In the genomic region with DNA sequence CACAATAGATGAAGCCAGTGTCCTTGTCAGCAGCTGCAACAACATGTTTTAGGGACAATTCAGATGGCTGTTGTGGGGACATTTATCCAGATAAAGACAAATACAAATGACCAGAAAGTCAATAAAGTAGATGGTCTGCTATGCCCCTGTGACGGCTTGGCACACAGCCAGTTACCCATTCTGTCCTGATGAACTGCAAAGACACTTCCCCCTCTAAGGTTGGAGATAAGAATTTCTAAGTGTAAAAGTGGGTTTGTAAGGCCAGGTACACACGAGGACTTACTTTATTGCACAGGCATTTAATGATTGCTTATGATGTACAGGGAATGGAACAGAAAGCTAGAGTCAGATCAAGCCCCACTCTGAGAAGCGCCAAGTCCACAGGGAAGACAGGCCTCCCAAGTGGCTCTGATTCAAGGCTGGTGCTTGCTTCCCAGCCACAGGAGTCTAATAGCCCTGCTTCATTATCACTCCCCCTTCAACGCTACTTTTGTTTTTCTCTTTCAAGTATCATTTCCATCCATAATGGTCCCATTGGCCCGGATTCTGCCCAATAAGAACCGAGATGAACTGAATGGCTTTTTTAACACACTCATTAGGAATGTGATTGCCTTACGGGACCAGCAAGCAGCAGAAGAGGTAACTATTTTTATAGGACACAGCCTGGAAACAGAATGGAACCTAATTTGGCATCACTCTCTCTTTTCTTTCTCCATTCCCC, we compare ENCODE assay signal across 25 mouse cellular contexts.
DNase-seq lines count a peak whose midpoint lies in the region; ATAC-seq and TF ChIP-seq lines count a peak whose summit lies in the region.
"Had no signal": no experiment of that assay in that cellular context is flagged by ENCODE, and none has a peak within 500 bp of the region (broad histone marks: within the 10 kb centered on the region; RNA-seq: fewer than 3 reads in every experiment).

No protein-coding gene starts in this region.

- H3K4me2 ChIP-seq in forebrain, embryonic 13.5 days: no peak overlapping the region
- H3K4me2 ChIP-seq in hindbrain, embryonic 16.5 days (ENCODE audit: low read length): no peak overlapping the region
- H3K4me2 ChIP-seq in stomach, embryonic 15.5 days: no peak overlapping the region
- H3K4me2 ChIP-seq in stomach, postnatal 0 days (replicated peaks; ENCODE audit: low read depth): no peak overlapping the region
- H3K4me2 ChIP-seq: forebrain, embryonic 15.5 days; heart, embryonic 12.5 days; limb, embryonic 12.5 days; liver, embryonic 15.5 days had no signal

- no peaks in the 10 kb centered on the region for H3K36me3 ChIP-seq in forebrain, embryonic 13.5 days (ENCODE audit: poor library complexity, severe bottlenecking)
- no peaks in the 10 kb centered on the region for H3K36me3 ChIP-seq in forebrain, embryonic 10.5 days (replicated peaks)
- no peaks in the 10 kb centered on the region for H3K36me3 ChIP-seq in hindbrain, embryonic 16.5 days (ENCODE audit: control insufficient read depth, insufficient read depth, low read length)
- no peaks in the 10 kb centered on the region for H3K36me3 ChIP-seq in hindbrain, embryonic 10.5 days
- no peaks in the 10 kb centered on the region for H3K36me3 ChIP-seq in stomach, embryonic 15.5 days
- H3K36me3 ChIP-seq in stomach, postnatal 0 days (ENCODE audit: control insufficient read depth, insufficient read depth, low read length): no peaks in the 10 kb centered on the region
- H3K36me3 ChIP-seq: forebrain, embryonic 15.5 days; heart, embryonic 12.5 days; limb, embryonic 12.5 days; liver, embryonic 15.5 days had no signal

- no peak overlapping the region for H3K9ac ChIP-seq in forebrain, embryonic 13.5 days
- H3K9ac ChIP-seq in hindbrain, embryonic 16.5 days (ENCODE audit: low read depth, low read length): no peak overlapping the region
- no peak overlapping the region for H3K9ac ChIP-seq in stomach, embryonic 15.5 days
- H3K9ac ChIP-seq in stomach, postnatal 0 days (ENCODE audit: low read length): no peak overlapping the region
- H3K9ac ChIP-seq: forebrain, embryonic 15.5 days; heart, embryonic 12.5 days; limb, embryonic 12.5 days; liver, embryonic 15.5 days had no signal

- 43% methylated on average over 7 of the region's 7 CpGs for WGBS in forebrain, embryonic 13.5 days
- 86% methylated on average over 7 of the region's 7 CpGs for WGBS in forebrain, embryonic 10.5 days
- WGBS in hindbrain, embryonic 16.5 days: 70% methylated on average over 7 of the region's 7 CpGs
- 89% methylated on average over 7 of the region's 7 CpGs for WGBS in hindbrain, embryonic 10.5 days
- 75% methylated on average over 7 of the region's 7 CpGs for WGBS in stomach, embryonic 15.5 days
- WGBS in stomach, postnatal 0 days: 74% methylated on average over 7 of the region's 7 CpGs

- H3K27ac ChIP-seq in forebrain, embryonic 13.5 days: no peak overlapping the region
- no peak overlapping the region for H3K27ac ChIP-seq in forebrain, embryonic 10.5 days
- H3K27ac ChIP-seq in hindbrain, embryonic 16.5 days (ENCODE audit: low read depth, low read length): no peak overlapping the region
- no peak overlapping the region for H3K27ac ChIP-seq in hindbrain, embryonic 10.5 days
- H3K27ac ChIP-seq in stomach, embryonic 15.5 days: peak overlapping the region; percentile 1; the same call in 1 of the 2 replicates
- H3K27ac ChIP-seq in stomach, postnatal 0 days (replicated peaks): no peak overlapping the region
- H3K27ac ChIP-seq: forebrain, embryonic 15.5 days; limb, embryonic 12.5 days; liver, embryonic 15.5 days; macrophage had no signal

- 0 out of 2 replicates have a peak, but pooled peaks have one; percentile 21 for ATAC-seq in forebrain, embryonic 13.5 days
- peak; percentile 50 for ATAC-seq in hindbrain, embryonic 16.5 days
- ATAC-seq in stomach, embryonic 15.5 days (ENCODE audit: insufficient read depth, low FRiP score, low read depth): no peak
- no peak for ATAC-seq in stomach, postnatal 0 days (ENCODE audit: low FRiP score, low TSS enrichment)
- ATAC-seq in activated CD4-positive, CD25-positive, alpha-beta regulatory T cell, adult 4 months: no peak
- ATAC-seq: forebrain, embryonic 15.5 days; lung, postnatal 0 days; midbrain, embryonic 16.5 days had no signal

- no peak for TF ChIP-seq EP300 in stomach, postnatal 0 days (optimal IDR thresholded peaks at IDR 0.05)

- H3K27me3 ChIP-seq in forebrain, embryonic 13.5 days: no peaks in the 10 kb centered on the region
- no peaks in the 10 kb centered on the region for H3K27me3 ChIP-seq in forebrain, embryonic 10.5 days (ENCODE audit: poor library complexity, severe bottlenecking)
- H3K27me3 ChIP-seq in hindbrain, embryonic 16.5 days (replicated peaks; ENCODE audit: control insufficient read depth, insufficient read depth, low read length): no peaks in the 10 kb centered on the region
- no peaks in the 10 kb centered on the region for H3K27me3 ChIP-seq in hindbrain, embryonic 10.5 days (ENCODE audit: insufficient read depth, poor library complexity, severe bottlenecking)
- no peaks in the 10 kb centered on the region for H3K27me3 ChIP-seq in stomach, embryonic 15.5 days (replicated peaks)
- no peaks in the 10 kb centered on the region for H3K27me3 ChIP-seq in stomach, postnatal 0 days (ENCODE audit: control insufficient read depth, insufficient read depth, low read length)
- H3K27me3 ChIP-seq: forebrain, embryonic 15.5 days; heart, embryonic 12.5 days; limb, embryonic 12.5 days; liver, embryonic 15.5 days had no signal

- TF ChIP-seq CTCF in stomach, postnatal 0 days (IDR thresholded peaks at IDR 0.05; ENCODE audit: low read depth): no peak

- DNase-seq in forebrain, embryonic 10.5 days (ENCODE audit: extremely low spot score, low spot score): no peak
- no peak for DNase-seq in hindbrain, embryonic 10.5 days (ENCODE audit: low spot score)
- no peak for DNase-seq in stomach, postnatal 0 days (ENCODE audit: low spot score)
- DNase-seq: adrenal gland, postnatal 36 days; cerebellum, adult 11-12 months; gastrocnemius, postnatal 10 days; heart, adult 11 months; heart, postnatal 10 days; kidney, adult 11 months; kidney, postnatal 4 days; right cerebral cortex, postnatal 14 days; spleen, adult 18-20 months; thymus, adult 18-20 months; thymus, postnatal 36 days had no signal

- H3K4me3 ChIP-seq in forebrain, embryonic 13.5 days: no peak overlapping the region
- H3K4me3 ChIP-seq in forebrain, embryonic 10.5 days: no peak overlapping the region
- no peak overlapping the region for H3K4me3 ChIP-seq in hindbrain, embryonic 16.5 days (ENCODE audit: low read length)
- no peak overlapping the region for H3K4me3 ChIP-seq in hindbrain, embryonic 10.5 days
- H3K4me3 ChIP-seq in stomach, embryonic 15.5 days (replicated peaks): no peak overlapping the region
- no peak overlapping the region for H3K4me3 ChIP-seq in stomach, postnatal 0 days (ENCODE audit: low read depth, low read length)
- H3K4me3 ChIP-seq: forebrain, embryonic 15.5 days; heart, embryonic 12.5 days; limb, embryonic 12.5 days; liver, embryonic 15.5 days had no signal

- peaks cover 13% of the 10 kb centered on the region for H3K4me1 ChIP-seq in forebrain, embryonic 13.5 days
- peaks cover 6% of the 10 kb centered on the region; the same call in 1 of the 2 replicates for H3K4me1 ChIP-seq in forebrain, embryonic 10.5 days
- H3K4me1 ChIP-seq in hindbrain, embryonic 16.5 days (ENCODE audit: control insufficient read depth, insufficient read depth, low read depth, low read length): no peaks in the 10 kb centered on the region
- no peaks in the 10 kb centered on the region for H3K4me1 ChIP-seq in hindbrain, embryonic 10.5 days (replicated peaks)
- no peaks in the 10 kb centered on the region for H3K4me1 ChIP-seq in stomach, embryonic 15.5 days
- H3K4me1 ChIP-seq in stomach, postnatal 0 days (replicated peaks; ENCODE audit: control insufficient read depth, insufficient read depth): no peaks in the 10 kb centered on the region

- H3K9me3 ChIP-seq in forebrain, embryonic 13.5 days (replicated peaks): no peaks in the 10 kb centered on the region
- 0 out of 2 replicates have a peak, but pooled peaks cover 2% of the 10 kb centered on the region for H3K9me3 ChIP-seq in forebrain, embryonic 10.5 days
- no peaks in the 10 kb centered on the region for H3K9me3 ChIP-seq in hindbrain, embryonic 16.5 days (ENCODE audit: control insufficient read depth, low read length)
- no peaks in the 10 kb centered on the region for H3K9me3 ChIP-seq in hindbrain, embryonic 10.5 days
- no peaks in the 10 kb centered on the region for H3K9me3 ChIP-seq in stomach, embryonic 15.5 days
- no peaks in the 10 kb centered on the region for H3K9me3 ChIP-seq in stomach, postnatal 0 days (ENCODE audit: control insufficient read depth, low read length)
- H3K9me3 ChIP-seq: forebrain, embryonic 15.5 days; heart, embryonic 12.5 days; limb, embryonic 12.5 days; liver, embryonic 15.5 days had no signal

Comparison
In these comparisons a context has a peak if more than half of its experiments do, and no peak if none do; other contexts are left out.
1. ATAC-seq: peak in forebrain, embryonic 13.5 days (single experiment) and hindbrain, embryonic 16.5 days (single experiment); none in stomach, embryonic 15.5 days (single experiment), stomach, postnatal 0 days (single experiment) and activated CD4-positive, CD25-positive, alpha-beta regulatory T cell, adult 4 months (single experiment).